Mouse (Mus musculus) forebrain, postnatal 0 days (tissue): ENCODE data around the gene 9530003J23Rik. TPM values are rescaled to one million over a fixed set of nuclear protein-coding genes. Genes with fewer than 3 reads are reported as not detected.

Source experiments
- ATAC-seq: fragments of 200-750 bp; cut with Nextera tagmentation; 2 replicates; pipeline ENCODE4 v1.8.0; 2017; ENCODE audit warnings: mild to moderate bottlenecking, moderate library complexity
- DNase-seq: peaks from one replicate; pipeline ENCODE4 v3.0.0-alpha.2; 2015
- H3K27ac ChIP-seq: fragments of 300-500 bp; sonication (generic); 2 replicates; pipeline ENCODE4 v1.5.1; 2014; ENCODE audit warnings: low read depth, mild to moderate bottlenecking, antibody characterized with exemption, low read length, moderate library complexity, mixed read lengths
- H3K27me3 ChIP-seq: fragments of 300-500 bp; sonication (generic); 2 replicates; pipeline ENCODE4 v1.6.1; 2014; ENCODE audit warnings: mild to moderate bottlenecking, low read length, mixed read lengths; ENCODE audit not compliant: insufficient read depth
- H3K36me3 ChIP-seq: fragments of 300-500 bp; sonication (generic); 2 replicates; pipeline ENCODE4 v1.6.1; 2014; ENCODE audit warnings: mild to moderate bottlenecking, moderate library complexity; ENCODE audit not compliant: insufficient read depth
- H3K4me1 ChIP-seq: fragments of 300-500 bp; sonication (generic); 2 replicates; pipeline ENCODE4 v1.6.1; 2014; ENCODE audit warnings: antibody characterized with exemption; ENCODE audit not compliant: insufficient read depth
- H3K4me2 ChIP-seq: fragments of 300-500 bp; sonication (generic); 2 replicates; pipeline ENCODE4 v1.6.1; 2014; ENCODE audit warnings: low read depth, mild to moderate bottlenecking, moderate library complexity
- H3K4me3 ChIP-seq: fragments of 300-500 bp; sonication (generic); 2 replicates; pipeline ENCODE4 v1.5.1; 2014; ENCODE audit warnings: low read depth, low read length, mixed read lengths
- H3K9ac ChIP-seq: fragments of 300-500 bp; sonication (generic); 2 replicates; pipeline ENCODE4 v1.6.1; 2014; ENCODE audit warnings: mild to moderate bottlenecking
- H3K9me3 ChIP-seq: fragments of 300-500 bp; sonication (generic); 2 replicates; pipeline ENCODE4 v1.6.1; 2016; ENCODE audit warnings: low read length
- CTCF ChIP-seq: sonication (generic); IDR thresholded peaks from 2 replicates; pipeline ENCODE4 v1.5.1; 2016; ENCODE audit warnings: antibody characterized with exemption, control low read depth, low read depth
- WGBS: fragments of 180-500 bp; shearing (Covaris S2); extraction: QIAGEN DNeasy Blood & Tissue Kit; methylation state at CpG from one replicate; pipeline ENCODE4 v1.1.7; 2014; 5-methylcytosine and 5-hydroxymethylcytosine counted together
- polyA plus RNA-seq: library from polyadenylated mRNA; unstranded; fragments of >200 nt; fragmentation: Nextera tagmentation; extraction: Ambion mirVana; gene quantifications from 2 replicates; pipeline ENCODE4 v1.2.1, GENCODE M21; 2015
- total RNA-seq: library from RNA; depleted of rRNA; stranded (reverse); fragments of >200 nt; gene quantifications from 2 replicates; pipeline ENCODE4 v1.2.3, GENCODE M21; 2014

The 9530003J23Rik gene
- total and polyA plus RNA-seq, 2 experiments from 2014 or later, result 0.13 TPM; not detected in 1

DNA sequence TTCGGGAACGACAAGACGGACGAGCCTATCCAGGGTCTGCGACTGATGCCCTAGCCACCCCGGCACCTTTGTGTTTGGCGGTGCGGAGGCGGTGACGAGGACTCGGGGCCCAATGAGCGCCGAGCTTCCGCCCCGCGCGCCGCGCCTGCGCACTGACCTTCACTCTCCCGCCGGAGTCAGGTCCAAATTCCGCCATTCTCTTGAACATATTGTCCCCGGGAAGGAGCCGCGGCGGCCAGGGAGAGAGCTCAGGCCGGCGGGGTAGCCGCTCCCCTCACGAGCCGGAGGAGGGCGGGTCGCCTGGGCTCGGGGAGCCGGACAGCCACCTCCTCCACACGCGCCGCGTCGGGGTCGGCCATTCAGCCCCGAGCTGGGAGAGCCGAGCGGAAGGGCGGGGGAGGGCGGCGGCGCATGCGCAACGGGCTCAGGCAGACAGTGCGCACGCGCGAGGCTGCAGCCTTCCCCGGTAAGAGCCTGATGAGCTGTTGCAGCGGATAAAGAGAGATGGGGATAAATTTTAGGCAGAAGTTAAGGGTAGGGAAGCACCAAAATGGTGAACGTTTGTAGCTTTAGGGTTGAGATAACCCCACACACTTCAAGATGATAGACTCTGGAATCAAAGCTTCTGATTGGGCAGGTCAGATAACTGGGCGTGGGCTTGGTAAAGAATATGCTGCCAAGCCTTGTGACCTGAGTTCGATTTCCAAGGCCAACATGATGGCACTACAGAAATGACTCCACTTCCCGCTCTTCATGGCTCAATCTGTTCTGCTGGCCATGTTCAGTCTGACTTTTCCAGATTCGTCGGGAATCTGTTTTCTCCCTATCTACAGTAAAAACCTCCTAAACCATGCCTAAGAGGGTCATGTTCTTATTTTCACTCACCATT is 14.2 kb downstream of the 9530003J23Rik start, which contains the start of gene Yeats4:
Gene Yeats4, minus strand, starts transcription at position 406 of the 889 bp plus-strand sequence.
- peak; percentile 98 for ATAC-seq
- Histone ChIP-seq H3K4me3 (peak within 1 kb of the TSS; percentile 70), H3K9me3 (no peaks in the 10 kb centered on the region), H3K27ac (peak within 1 kb of the TSS; percentile 99), H3K36me3 (peaks cover 25% of the 10 kb centered on the region), H3K4me1 (peaks cover 9% of the 10 kb centered on the region), H3K27me3 (no peaks in the 10 kb centered on the region; the same call in 1 of the 2 replicates), H3K9ac (peak within 1 kb of the TSS; percentile 93), H3K4me2 (peak within 1 kb of the TSS; percentile 62)
- 3% methylated on average over 63 of the region's 63 CpGs for whole genome bisulfite sequencing
- peak; percentile 98 for DNase-seq
- TF ChIP-seq CTCF, result no peak

DNA sequence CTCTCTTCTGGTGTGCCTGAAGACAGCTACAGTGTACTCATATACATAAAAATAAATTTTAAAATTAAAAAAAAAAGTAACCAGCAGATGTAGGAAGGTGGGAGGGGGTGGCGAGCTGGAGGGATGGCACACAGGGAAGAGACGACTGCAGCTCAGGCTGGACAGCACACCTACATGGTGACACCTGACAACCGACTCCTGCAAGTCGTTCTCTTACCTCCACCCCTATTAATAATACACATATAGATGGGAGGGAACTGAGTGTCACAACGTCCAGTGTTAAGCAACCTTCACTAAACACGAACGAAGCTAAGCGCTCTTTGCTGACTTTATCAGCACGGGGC is 14.8 kb downstream of the 9530003J23Rik start:
- no peak for TF ChIP-seq CTCF
- H3K9me3 ChIP-seq, result no peaks in the 10 kb centered on the region
- peaks cover 25% of the 10 kb centered on the region for H3K36me3 ChIP-seq
- peak overlapping the region; percentile 62 for H3K4me2 ChIP-seq
- H3K27ac ChIP-seq, result peak overlapping the region; percentile 99
- ATAC-seq, result no peak
- peak overlapping the region; percentile 70 for H3K4me3 ChIP-seq
- peaks cover 9% of the 10 kb centered on the region for H3K4me1 ChIP-seq
- no peak for DNase-seq
- no peaks in the 10 kb centered on the region for H3K27me3 ChIP-seq
- 0% methylated on average over 9 of the region's 9 CpGs for WGBS
- H3K9ac ChIP-seq, result peak overlapping the region; percentile 93

DNA sequence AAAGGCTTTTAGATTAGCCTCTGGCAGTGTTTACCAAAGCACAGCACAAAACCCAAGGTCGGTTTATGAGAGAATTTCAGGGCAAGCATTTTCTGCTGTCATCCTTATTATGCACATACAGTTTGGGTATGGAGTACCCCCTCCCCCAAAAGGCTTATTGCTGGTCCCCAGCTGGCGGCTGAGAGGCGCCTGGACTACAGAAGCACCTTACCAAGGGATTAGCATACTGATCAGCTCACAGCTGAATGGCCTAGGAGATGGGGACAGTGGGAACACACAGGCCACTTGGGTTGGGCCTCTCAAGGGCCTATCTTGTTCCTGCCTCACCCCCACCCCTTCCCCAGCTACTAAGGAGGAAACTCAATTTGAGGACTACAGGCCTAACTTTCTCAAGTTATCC is 15.7 kb downstream of the 9530003J23Rik start:
- no peaks in the 10 kb centered on the region for H3K9me3 ChIP-seq
- no peak overlapping the region for H3K4me3 ChIP-seq
- H3K27ac ChIP-seq, result no peak overlapping the region
- peaks cover 9% of the 10 kb centered on the region for H3K4me1 ChIP-seq
- no peak for TF ChIP-seq CTCF
- no peak overlapping the region; the same call in 1 of the 2 replicates for H3K4me2 ChIP-seq
- peaks cover 35% of the 10 kb centered on the region for H3K36me3 ChIP-seq
- 25% methylated on average over 3 of the region's 3 CpGs for WGBS
- H3K9ac ChIP-seq, result peak overlapping the region; percentile 93
- ATAC-seq, result no peak
- H3K27me3 ChIP-seq, result no peaks in the 10 kb centered on the region
- no peak for DNase-seq

DNA sequence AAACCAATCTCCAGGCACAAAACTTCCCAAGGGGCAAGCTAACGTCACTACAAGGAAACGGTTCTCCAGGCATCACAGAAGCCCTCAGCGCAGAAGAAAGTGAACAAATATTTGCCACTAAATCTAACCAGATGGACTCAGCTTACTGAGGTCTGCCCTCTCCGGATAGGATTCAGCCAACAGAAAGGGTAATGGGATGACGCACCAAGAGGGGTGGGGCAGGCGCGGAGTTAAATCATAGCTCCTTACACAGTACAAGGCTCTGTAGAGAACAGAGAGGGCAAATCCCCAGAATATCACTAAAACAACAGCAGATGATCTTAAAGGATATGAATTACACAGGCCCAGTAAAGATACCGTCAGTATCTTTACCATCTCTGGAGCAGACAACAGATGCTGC is 20.2 kb downstream of the 9530003J23Rik start:
- WGBS, result 97% methylated on average over 8 of the region's 8 CpGs
- ATAC-seq, result no peak
- H3K9ac ChIP-seq, result no peak overlapping the region
- H3K9me3 ChIP-seq, result no peaks in the 10 kb centered on the region
- no peak overlapping the region for H3K4me2 ChIP-seq
- H3K36me3 ChIP-seq, result peaks cover 70% of the 10 kb centered on the region
- no peak for DNase-seq
- H3K27me3 ChIP-seq, result no peaks in the 10 kb centered on the region
- H3K4me1 ChIP-seq, result peaks cover 7% of the 10 kb centered on the region
- no peak overlapping the region for H3K4me3 ChIP-seq
- no peak for TF ChIP-seq CTCF
- H3K27ac ChIP-seq, result no peak overlapping the region

DNA sequence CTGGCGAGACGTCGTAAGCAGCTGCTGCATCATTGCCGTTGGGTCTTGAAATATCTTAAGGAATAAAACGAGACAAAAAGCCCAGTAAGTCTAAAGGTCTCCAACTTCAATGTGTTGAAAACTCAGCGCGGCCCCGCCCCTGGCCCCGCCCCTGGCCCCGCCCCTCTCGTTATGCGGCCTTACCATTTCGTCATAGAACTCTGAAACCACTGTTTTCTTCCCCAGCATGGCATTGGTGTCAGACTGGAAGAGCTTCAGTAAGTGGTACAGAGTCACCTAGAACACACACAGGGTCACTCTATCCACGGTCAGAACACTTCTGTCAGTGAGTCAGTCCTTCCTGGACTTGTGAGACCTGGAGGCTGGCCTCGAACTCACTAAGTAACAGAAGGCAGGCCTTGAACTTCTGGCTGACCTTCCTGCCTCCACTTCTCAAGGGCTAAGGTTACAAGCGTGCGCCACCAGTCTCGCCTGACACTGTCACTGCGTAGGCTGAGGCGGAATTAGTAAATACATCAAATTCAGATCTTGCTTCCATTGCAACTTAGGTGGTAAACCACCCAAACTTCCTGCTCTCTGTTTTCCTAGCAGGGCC is 21.2 kb downstream of the 9530003J23Rik start:
- ATAC-seq (peak; percentile 12; the same call in 1 of the 2 replicates), DNase-seq (no peak)
- WGBS, result 83% methylated on average over 20 of the region's 20 CpGs
- H3K4me2 ChIP-seq, result no peak overlapping the region
- no peaks in the 10 kb centered on the region for H3K27me3 ChIP-seq
- peaks cover 70% of the 10 kb centered on the region for H3K36me3 ChIP-seq
- no peak overlapping the region for H3K9ac ChIP-seq
- TF ChIP-seq CTCF, result no peak
- no peaks in the 10 kb centered on the region for H3K4me1 ChIP-seq
- H3K27ac ChIP-seq, result no peak overlapping the region
- no peaks in the 10 kb centered on the region for H3K9me3 ChIP-seq
- H3K4me3 ChIP-seq, result no peak overlapping the region

GRCm38 (mm10) chr10:117216793-117217192 is 21.7 kb downstream of the 9530003J23Rik start:
- 68% methylated on average over 5 of the region's 5 CpGs for WGBS
- peaks cover 64% of the 10 kb centered on the region for H3K36me3 ChIP-seq
- peak; percentile 69; the same call in 1 of the 2 replicates for ATAC-seq

DNA sequence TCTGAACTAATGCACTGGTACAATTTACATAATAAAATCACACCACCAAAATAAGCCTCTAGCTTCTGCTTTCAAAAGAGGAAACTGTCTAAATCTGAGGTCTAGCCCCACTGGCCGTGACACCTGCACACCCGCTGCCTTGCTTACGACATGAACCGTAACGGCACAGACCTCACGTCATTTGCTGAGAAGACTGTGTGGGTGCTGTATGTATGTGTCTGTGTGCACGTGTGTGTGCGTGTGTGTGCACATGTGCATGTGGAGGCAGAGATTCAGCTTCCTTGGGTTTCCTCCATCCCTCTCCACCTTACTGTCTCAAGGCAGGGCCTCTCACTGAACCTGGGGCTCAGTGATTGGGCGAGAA is 22.4 kb downstream of the 9530003J23Rik start:
- no peak overlapping the region for H3K27ac ChIP-seq
- no peak overlapping the region for H3K9ac ChIP-seq
- WGBS, result 95% methylated on average over 9 of the region's 9 CpGs
- H3K4me2 ChIP-seq, result no peak overlapping the region
- H3K4me3 ChIP-seq, result no peak overlapping the region
- ATAC-seq (no peak), DNase-seq (no peak)
- no peaks in the 10 kb centered on the region for H3K27me3 ChIP-seq
- no peak for TF ChIP-seq CTCF
- no peaks in the 10 kb centered on the region for H3K4me1 ChIP-seq
- peaks cover 58% of the 10 kb centered on the region for H3K36me3 ChIP-seq
- H3K9me3 ChIP-seq, result no peaks in the 10 kb centered on the region

More at GRCm38 (mm10) chr10:117216793-117217192, 21.7 kb downstream of the 9530003J23Rik start:
- Histone ChIP-seq H3K9me3 (no peaks in the 10 kb centered on the region), H3K9ac (no peak overlapping the region), H3K4me2 (no peak overlapping the region), H3K27me3 (no peaks in the 10 kb centered on the region), H3K27ac (no peak overlapping the region), H3K4me3 (no peak overlapping the region), H3K4me1 (no peaks in the 10 kb centered on the region)
- peak; percentile 83 for TF ChIP-seq CTCF
- DNase-seq, result peak; percentile 57
